Mouse (Mus musculus): ENCODE data around the gene Fam227a.
"Not testable (repeated sequence)": the region's sequence is repeated elsewhere in the genome, so short reads cannot be mapped to it uniquely, and the experiment has no call there.

Fam227a gene

DNA sequence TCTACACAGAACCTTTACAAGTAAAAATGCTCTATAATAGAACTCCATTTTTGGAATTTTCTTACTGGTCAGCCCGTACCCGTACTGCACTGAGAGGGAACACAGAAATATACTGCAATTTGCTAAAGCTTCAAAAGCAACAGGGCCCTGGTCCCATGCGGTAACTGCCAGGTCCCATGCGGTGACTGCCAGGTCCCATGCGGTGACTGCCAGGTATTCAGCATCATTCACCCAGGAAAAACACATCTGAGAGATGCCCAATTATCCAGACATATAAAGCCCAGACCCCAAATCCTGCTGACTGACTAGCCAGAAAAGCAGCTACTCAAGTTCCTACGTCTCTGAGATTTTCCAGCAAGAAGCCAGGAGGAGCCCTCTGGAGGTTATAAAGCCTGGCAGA, 25.9 kb upstream of the Fam227a start:
- in situ Hi-C loops (cut with MboI, MseI): no loop called here

DNA sequence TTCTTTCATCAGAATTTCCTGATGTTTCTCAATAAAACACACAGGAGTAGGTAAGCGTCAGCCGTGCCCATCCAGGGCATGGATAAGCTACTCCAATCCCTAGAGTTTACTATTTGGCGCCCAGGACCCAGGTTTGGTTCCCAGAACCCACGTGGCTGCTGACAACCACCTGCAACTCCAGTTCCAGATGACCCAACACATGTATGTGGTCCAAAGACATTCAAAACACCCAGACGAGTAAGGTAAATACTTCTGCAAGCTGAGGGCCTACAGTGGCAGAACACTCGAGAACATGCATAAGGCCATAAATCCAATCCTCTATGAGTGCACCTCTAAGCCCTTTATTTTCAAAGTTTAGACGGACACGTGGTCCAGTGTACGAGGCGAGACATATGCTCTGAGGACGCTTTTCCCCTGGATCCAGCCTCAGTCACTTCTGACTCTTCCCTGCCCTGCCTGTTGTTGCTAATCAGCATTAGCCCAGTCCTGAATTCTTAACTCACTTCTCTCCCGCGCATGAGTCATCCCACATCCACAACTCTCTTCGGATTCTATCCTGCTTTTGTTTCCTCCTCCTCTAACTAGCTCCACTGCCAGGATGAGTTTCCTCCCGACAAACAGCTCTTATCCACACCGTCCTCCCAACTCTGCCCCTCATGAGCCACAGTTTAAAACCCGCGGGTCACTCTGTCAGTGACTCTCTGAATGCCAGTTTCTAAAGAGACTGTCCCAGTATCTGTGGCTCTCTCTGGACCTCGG, 25.1 kb upstream of the Fam227a start:
- in situ Hi-C loops (cut with MboI, MseI): no loop called here

DNA sequence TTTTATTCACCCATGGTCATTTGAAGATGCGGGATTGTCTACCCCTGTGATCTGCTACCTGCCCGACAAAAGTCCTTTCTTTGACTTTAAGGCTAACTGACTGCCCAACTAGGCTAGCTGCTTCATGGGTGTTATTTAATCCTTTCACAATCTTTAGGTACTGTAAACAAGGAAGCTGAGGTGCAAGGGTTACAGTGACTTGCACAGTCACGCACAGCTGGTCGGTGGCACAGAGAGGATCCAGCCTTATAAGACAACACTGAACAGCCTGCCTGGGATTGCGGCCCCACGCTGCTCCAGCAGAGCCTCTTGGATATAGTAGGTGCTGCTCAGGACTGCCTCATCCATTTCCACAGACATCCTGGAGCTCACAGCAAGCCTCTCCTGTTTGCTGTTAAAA, 24.4 kb upstream of the Fam227a start:
- in situ Hi-C loops (cut with MboI, MseI): no loop called here

DNA sequence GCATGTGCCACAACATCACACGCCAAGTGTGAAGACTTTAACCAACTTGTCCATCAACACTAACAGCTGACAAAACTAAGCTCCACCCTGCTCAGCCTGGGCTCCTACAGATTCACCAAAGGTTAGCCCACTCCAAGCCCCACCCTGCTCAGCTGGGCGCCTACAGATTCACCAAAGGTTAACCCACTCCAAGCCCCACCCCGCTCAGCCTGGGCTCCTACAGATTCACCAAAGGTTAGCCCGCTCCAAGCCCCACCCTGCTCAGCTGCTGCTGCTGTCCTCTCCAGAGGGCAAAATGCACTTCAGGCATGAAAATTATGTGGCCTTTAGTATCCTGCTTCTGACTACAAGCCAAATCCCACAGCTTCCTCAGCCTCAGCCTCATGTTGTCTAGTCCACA, 23.2 kb upstream of the Fam227a start:
- in situ Hi-C loops (cut with MboI, MseI): no loop called here

DNA sequence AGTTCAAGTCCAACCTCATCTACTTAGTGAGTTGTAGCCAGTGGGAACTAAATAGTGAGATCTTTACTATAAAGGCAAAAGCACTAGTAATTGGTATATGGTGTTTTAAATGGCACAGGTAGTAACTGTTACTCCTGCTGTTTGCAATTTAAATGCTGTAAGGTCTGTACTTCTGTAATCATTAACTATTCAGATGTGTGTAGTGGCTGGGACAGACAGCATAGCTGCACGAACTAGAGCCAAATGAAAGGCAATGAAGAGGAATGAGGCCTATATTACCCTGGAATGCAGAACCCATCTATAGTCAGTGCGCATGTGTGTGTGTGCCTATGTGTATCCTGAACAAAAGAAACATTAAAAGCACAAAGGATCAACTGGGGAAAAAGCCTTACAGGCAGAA, 19.2 kb upstream of the Fam227a start:
- in situ Hi-C loops (cut with MboI, MseI): no loop called here

DNA sequence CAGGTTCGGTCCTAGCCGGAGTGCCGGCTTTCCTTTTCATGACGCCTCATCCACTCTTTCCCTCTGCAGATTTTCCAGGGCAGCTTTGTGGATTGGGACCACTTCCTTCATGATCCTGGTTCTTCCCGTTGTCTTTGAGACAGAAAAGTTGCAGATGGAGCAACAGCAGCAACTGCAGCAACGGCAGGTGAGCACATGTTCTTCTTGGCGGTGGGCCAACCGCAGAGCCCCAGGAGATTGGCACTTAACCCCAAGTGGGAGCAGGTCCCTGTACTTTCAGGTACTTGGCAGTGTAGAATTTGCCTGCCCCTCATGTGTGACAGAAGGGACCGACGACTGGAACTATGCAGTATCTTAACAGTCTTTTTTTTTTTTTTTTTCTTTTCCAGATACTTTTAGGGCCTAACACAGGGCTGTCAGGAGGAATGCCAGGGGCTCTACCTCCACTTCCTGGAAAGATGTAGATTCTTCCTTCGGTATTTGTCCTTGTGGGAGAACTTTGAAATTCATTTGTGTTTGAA, 13.1 kb upstream of the Fam227a start:
- in situ Hi-C loops (cut with MboI, MseI): not testable (repeated sequence)

DNA sequence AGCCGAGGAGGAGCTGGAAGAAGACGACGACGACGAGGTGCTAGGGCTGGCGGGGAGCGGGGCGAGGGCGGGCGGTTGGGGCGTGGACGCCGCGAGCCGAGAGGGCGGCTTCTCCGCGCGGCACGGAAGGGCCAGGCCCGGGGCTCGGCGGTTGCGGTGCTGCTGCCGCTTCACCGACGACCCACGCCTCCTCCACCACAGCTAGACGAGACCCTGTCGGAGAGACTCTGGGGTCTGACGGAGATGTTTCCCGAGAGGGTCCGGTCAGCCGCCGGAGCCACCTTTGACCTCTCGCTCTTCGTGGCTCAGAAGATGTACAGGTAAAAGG, 12.2 kb upstream of the Fam227a start:
- in situ Hi-C loops (cut with MboI, MseI): no loop called here

DNA sequence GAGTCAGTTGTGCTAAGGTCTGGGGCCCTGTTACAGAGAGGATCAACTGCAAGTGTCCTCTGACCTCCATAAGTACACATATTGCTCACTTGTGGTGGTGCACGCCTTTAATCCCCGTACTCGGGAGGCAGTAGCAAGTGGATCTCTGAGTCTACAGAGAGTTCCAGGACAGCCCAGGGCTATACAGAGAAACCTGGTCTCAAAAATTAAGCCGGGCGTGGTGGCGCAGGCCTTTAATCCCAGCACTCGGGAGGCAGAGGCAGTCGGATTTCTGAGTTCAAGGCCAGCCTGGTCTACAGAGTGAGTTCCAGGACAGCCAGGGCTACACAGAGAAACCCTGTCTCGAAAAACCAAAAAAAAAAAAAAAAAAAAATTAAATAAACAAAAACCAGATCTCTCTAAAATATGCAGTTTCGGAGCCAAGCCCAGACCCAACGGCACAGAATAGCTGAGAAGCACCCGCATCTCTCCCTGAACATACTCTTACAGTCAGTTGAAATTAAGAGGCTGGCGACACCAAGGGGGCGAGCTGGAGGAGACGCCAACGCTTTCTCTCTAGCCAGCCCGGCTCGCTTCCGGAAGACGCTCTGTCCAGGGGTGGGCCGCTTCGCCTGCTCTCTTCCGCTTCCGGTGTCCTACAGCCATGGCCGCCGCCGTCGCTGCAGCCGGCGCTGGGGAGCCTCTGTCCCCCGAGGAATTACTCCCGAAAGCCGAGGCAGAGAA, 11.7 kb upstream of the Fam227a start, which contains the start of gene Tomm22:
Tomm22 (plus strand) TSS at position 613 of the 723 bp plus-strand sequence.
- in situ Hi-C loops (cut with MboI, MseI): no loop called here

DNA sequence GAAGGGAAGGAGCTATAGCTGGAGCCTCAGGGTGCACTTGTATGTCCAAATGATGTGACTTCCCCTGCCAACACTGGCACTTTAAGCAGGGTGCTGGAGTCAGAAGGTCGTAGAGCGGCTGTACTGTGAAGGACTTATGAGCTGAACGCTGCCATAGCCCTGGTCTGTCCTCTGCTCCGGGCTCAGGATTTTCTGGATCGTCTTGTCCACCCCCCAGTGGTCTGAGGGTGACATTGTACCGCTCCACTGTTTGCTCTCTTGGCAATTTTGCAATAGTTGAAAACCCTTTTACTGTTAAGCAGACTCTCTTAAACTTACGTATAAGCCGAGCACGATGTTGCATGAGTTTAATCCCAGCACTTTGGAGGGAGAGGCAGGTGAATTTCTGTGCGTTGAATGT, 10.4 kb upstream of the Fam227a start:
- in situ Hi-C loops (cut with MboI, MseI): no loop called here

DNA sequence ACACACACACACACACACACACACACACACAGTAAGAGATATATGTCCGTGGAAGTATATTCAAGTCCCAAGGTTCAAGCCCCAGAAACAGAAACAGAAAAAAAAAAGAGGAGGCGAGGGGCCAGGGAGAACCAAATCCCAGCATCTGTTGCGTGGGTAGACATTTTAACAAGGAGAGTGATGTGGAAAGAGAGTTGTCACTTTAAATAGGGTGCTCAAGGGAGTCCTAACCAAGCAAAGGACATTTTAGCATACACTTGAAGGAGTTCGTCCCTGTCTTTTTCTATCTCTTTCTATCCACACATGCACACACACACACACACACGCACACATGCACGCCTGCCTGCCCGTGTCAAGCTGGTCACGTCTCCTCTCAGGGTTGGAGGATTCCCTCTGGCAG, 5.9 kb upstream of the Fam227a start:
- in situ Hi-C loops (cut with MboI, MseI): no loop called here

DNA sequence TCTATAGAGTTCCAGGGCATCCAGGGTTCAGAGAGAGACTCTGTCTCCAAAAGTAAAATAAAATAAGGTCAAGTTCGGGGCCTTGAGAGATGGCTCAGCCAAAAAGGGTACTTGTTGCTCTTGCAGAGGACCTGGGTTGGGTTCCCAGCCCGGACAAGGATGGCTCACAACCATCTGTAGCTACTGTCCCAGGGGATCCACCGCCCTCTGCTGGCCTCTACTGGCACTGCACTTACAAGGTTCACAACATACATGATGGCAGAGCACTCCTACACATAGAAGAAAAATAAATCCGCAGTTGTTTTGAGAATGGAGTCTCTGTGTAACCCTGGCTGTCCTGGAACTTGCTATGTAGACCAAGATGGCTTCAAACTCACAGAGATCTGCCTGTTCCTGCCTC, 3.1 kb upstream of the Fam227a start:
- in situ Hi-C loops (cut with MboI, MseI): no loop called here

DNA sequence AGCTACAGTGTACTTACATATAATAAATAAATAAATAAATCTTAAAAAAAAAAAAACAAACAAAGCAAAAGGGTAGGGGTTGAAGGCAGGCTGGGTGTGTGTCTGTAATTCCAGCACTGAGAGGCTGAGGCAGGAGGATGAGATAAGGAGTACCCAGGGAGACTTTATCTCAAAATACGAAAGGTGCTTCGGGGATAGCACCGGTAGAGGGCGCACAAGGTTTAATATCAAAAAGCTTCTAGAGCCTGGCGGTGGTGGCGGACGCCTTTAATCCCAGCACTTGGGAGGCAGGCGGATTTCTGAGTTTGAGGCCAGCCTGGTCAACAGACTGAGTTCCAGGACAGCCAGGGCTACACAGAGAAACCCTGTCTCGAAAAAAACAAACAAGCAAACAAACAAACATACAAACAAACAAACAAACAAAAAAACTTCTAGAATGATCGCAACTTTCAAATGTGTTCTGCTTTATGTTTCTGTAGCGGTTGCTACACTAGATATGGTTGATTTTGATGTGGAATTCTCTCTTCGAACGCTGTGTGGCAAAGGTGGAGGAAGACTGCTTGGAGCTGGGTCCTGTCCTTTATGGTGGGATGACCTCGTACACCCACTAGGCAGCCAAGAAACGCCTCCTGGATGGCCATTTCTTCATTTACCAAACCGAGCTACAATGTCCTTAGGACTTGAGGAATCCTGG, 772 bp downstream of the Fam227a start:
- in situ Hi-C loops (cut with MboI, MseI): no loop called here

DNA sequence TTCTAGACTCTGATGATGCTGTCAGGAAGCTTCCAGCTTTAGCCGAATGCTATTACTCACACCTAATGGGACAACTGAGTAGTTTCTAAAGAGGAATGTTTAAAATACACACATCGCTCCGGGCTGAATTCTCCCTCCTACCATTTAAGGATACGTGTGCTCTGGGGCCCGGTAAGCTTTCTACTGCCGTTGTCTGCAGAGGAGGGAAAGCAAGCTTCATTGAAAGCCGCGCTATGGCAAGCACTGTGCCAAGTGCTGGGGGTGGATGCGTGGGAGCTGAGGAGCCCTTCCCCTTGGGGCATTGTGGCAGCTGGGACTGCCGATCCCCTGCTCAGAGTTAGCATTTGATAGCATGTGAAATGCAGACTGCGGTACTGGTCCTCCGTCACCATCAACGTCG, 2.3 kb downstream of the Fam227a start:
- in situ Hi-C loops (cut with MboI, MseI): no loop called here

DNA sequence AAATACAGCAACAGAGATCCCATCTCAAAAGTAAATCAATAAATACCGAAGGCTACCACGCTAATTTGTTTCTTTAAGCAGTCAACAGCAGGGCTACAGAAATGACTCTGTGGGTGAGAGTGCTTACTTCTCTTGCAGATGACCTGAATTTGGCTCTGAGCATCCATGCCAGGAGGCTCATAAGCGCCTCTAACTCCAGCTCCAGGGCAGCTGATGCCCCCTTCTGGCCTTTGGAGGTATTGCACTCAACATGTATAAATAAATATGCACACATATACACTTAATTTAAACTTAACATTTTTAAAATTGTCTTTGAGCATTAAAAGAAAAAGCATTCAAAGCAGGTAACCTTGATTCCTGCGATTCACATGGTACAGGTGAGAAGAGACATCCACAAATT, 7.3 kb downstream of the Fam227a start:
- in situ Hi-C loops (cut with MboI, MseI): no loop called here

DNA sequence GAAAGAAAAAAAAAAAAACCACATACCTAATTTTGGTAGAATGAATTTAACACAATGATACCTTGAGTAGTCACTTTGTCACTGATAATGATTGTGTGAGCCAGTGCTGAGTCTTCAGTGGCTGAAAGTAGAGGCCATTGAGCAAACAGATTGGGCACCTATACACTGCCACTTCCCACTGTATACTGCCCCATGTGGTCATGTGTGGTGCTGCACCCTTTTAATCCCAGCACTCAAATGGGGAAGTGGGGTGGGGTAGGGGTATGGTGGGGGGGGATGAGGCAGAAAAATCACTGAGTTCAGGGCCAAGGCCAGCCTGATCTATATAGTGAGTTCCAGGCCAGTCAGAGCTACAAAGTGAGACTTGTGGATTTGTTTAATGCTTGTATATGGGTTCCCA, 8.2 kb downstream of the Fam227a start:
- in situ Hi-C loops (cut with MboI, MseI): no loop called here

DNA sequence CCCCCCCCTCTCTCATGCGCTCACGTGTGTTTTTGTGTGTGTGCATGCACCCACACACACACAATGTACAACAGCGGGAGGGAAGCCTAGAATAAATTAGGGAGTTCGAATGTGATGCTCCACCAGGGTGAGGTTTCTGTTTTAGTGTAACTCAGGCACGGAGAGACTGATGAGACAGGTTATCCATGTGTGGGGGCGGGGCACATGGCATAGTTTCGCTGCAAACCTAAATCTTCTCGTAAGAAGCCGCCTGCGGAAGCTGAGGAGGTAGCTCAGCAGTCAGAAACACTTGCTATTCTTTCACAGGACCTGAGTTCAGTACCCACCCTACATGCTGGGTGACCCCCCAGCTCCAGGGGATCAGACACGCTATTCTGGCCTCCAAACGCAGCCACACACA, 10.6 kb downstream of the Fam227a start:
- in situ Hi-C loops (cut with MboI, MseI): no loop called here

DNA sequence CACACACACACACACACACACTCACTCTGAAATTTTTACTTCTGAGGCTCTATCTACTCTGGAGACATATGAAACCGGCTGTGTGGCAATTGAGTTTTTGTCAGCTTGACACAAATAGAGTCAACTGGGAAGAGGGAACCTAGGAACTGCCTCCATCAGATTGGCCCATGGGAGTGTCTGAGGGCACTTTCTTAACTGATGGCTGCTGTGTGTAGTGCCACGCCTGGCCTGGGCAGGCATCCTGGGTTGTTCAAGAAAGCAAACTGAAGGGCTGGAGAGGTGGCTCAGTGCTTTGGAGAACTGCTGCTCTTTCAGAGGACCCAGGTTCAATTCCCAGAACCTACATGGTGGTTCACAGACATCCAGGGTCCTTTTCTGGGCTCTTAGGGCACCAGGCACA, 13.3 kb downstream of the Fam227a start:
- in situ Hi-C loops (cut with MboI, MseI): no loop called here

DNA sequence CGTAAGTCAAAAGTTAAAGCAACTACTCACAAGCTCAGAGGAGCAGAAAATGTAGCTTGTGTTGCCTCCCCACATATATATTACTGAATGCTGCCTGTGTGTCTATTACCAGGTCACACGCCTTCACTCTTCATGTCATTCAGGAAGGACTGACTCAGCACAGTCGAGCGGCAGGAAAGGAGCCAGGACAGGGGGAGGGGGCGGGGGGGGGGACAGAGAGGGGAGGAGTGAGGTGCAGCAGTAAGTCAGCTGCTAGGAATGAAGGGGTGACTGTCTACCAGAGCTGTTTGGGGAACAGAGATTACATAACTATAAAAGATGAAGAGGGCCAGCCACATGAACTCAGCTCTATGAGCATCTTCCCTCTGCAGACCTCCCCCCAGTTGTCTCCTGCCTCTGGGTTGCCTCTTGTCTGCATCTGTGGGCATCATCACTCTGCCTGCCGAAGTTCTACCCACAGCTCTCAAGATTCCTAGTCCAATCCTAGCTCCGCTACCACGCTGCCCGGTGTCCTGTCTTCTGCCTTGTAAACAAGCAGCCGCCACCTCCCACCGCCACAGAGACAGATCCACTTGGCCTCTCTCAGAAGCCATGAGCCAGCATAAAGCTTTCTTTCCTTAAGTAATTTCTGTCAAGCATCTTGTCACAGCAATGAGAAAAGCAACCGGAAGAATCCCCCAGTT, 17.5 kb downstream of the Fam227a start:
- in situ Hi-C loops (cut with MboI, MseI): no loop called here

DNA sequence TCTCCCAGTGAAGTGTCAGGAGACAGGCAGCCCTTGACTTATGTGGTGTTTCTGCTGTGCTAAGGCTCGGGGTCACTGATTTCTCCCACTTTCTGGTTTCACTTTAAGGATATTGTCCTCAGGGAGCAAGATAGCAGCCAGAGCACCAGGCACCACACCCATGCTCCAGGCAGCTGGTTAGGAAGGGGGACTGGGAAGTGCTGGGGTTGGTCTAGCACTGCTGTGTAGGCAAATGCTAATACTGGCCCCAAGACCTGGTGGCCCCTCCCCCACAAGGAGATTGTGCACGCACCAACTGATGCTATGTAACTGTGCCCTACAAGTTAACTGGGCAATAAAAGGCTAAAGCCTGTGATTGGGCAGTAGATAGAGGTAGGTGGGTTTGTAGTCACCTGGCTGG, 28.3 kb downstream of the Fam227a start:
- in situ Hi-C loops (cut with MboI, MseI): no loop called here

DNA sequence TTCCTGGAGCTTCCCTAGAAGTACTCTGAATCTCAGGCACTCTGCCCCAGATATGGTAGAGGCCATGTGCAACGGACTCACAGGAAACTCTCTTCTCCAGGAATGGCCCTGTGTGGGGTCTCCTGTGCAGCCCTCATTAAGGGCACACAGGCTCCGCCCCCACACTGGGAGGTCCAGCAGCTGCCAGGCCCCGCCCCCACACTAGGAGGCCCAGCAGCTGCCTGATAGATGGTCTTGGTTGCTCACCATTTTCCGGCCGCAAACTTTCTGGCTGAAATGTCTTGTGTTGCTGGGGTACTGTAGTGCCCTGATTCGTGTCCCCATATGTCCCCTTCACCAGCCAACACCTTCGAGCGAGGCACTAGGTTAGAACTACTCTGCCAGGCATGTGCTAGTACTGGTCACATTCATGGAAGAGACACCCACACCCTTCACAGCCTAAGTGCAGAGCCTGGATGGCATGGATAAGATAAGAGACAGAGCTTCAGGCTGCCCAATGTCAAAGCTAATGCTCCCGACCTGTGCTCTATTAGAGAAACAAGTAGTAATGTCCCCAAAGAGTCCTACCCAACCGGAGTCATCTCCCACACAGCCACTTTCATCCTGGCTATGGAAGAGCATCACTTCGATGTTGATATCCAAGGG, 38.9 kb downstream of the Fam227a start:
- in situ Hi-C loops (cut with MboI, MseI): no loop called here

DNA sequence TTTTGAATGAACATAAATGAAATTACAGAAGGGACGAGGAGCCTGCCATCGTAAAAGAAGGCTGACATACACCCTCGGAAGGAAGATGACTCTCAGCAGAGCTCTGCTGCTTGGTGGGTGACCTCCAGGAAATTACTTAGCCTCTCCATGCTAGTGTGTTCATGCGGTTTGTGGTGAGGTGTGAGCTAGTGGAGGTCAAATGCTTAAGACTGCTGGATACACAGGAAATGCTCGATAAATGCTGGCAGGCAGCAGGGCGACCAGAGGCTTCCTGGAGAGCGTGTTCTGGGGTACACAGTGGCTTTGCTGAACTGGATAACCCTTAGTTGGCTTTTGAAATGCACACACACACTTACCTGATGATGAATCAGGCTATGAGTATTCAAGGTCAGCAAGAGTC, 40.3 kb downstream of the Fam227a start:
- in situ Hi-C loops (cut with MboI, MseI): no loop called here

DNA sequence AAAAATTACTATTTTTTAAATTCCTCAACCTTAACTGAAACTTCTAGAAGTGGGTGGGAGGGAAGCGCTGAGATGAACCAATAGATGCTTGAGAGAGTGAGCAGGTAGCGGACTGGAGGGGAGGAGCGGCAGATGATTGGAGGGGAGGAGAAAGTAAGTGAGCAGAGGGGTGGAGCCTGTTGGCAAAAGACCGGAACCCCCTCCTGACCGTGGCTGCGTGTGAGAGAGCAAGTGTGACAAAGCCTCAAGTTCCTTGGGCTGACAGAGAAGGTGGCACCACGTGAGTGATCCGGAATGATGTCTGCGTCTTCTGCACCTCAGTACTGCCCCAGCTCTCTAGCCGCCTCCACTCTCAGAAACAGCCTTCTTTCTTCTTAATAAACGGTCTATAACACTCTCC, 41.6 kb downstream of the Fam227a start:
- in situ Hi-C loops (cut with MboI, MseI): no loop called here

All from T-helper 2 cell (primary cell).